Mouse (Mus musculus) kidney, postnatal 14 days (tissue): Measurements from ENCODE around the gene Pkp3.
"Not testable (repeated sequence)": the region's sequence is repeated elsewhere in the genome, so short reads cannot be mapped to it uniquely, and the experiment has no call there.

Experiments
- DNase-seq: peaks from one replicate; pipeline ENCODE4 v3.0.0; 2022; ENCODE audit warnings: mixed read lengths

The Pkp3 gene

DNA sequence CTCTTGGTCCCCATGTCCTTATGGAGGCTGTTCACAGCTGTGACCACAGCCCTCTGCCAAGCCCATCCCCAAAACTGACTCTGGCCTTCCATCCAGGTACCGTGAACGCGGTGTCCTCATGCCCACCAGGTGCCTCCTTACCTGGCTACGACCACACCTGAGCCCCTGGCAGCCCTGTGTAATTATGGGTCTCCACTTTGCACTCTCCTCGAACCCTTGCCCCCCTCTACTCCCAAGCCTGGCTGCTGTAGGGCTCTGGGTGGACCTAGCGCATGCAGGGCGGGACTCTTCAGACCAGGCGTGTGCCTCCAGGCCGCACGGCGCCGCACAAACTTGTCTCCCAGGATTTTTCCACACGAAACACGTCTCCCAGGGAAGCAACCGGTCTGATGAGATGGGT is at the start of gene Pkp3:
Pkp3 (plus strand) TSS at position 378 of the 400 bp plus-strand sequence.
- DNase-seq, result no peak

DNA sequence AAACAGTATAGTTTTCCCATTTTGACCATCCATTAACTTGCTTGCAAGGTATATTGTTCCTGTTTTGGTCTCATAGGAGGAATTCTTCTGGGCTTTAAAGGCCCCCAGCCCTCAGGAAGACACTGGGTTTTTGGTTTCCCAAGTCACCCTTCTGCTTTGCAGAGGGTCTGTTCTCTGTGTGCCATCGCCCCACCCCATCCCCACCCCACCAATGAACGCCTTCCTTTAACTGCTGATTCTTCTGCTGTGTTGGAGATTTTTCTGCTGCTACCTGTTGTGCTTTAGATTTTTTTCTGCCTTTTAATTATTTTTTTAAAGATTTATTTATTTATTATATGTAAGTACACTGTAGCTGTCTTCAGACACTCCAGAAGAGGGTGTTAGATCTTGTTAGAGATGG is 49.2 kb upstream of the Pkp3 start, which contains the start of gene Gm17387:
Gm17387 (plus strand) TSS at position 301 of the 400 bp plus-strand sequence.
- DNase-seq, result no peak

DNA sequence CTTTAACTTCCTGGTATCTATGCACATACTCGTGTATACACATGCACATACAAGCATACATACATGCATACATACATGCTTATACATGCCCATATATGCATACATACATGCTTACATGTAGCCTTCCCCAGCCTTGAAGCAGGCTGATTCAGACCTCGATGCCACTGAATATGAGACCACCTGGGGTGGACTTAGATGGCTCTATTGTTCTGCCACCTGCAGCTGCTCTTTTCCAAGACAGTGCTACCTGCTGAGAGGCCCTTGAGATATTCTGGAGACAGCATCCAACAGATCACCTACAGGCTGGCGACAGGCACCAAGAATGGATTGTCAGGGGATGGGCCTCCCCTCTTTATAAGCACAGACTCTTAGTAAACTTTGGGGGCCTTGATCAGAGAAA is 47.6 kb upstream of the Pkp3 start:
- no peak for DNase-seq

DNA sequence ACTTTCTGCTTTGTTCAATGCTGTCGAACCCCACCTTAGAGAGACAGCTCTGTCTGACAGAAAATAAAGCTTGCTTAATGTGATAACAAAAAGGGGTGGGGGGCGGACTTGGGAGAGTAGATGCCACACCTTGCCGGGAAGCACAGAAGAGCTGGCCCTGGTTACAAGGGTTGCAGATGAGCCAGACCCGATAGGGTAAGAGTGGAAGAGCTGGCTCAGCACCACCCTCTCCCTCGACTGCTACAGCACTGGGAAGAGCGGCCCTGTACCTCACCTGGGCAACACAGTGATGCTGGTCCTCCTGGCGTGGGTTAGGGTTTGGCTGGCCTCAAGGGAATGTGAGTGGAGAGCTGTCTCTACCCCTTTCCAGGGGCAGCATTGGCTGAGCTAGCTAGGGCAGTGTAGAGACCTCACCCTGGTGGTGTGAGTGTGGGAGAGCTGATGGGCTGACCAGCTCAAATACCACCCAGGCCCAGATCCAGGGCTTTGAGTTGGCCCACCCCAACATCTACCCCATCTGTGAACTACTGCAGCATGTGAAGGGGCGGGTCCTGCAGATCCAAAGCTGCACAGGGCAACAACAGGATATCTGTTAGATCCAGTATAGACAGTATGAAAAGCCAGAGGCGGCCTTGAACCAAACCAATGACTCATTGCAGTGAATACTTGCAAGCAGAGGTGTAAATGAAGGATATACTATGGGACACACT is 45.4 kb upstream of the Pkp3 start:
- DNase-seq, result no peak

DNA sequence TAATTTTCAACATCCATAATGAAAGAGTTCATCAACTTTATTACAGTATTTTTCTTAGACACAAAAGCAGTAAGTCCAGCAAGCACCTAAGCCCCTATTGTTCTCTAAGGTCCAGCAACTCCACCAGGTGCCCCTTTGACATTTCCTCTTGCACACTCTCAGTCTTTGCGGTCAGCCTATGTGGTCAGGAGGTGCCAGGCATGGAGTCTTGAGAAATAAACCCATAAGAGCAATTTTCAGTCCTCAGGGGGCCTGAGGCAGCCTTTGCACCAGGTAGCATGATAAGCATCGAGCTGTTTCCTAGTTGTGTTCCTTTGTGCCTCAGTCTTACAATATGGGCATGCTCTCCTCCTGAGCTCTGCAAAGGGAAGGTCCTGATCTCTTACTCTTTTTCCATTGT is 41.4 kb upstream of the Pkp3 start:
- DNase-seq, result not testable (repeated sequence)

DNA sequence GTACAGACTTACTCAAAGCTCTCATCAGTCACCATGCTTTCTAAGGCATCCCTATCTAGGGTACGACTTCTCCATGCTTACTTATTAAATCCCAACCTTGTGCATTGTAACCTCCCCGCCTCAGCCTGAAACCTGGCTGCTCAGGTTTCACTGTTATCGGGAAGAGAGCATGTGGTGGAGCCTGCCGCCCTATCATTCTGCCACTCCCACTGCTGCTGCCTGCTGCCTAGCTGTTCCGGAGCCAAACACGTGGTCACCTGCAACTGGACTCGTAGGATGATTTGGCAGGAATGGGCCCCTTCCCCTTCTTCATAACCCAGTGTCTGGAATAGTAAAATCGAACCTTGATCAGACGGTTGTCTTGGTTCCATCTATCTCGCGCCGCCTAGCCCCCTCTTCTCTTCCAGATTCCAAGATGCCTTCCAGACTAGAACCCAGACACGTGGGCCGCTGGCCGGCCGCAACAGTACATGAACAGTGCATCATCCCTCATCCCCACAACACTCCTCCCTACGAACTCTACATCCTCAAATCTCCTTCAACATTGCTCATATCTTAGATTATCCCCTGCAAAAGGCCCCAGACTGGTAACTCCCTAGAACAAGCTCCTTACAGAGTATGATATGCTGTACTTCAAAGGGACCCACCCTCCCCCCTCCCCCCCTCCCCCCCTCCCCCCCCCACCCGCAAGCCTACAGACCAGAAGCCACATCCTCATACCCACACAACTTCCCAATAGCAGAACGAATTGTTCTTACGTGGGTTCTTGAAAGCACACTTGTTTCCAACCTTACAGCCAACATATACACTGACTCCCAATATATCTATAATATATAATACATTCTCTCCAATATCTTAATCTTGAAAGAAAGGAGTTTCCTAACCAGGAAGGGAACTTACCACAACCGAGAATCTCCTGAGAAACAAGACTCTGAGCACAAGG is 39.7 kb upstream of the Pkp3 start:
- no peak for DNase-seq

DNA sequence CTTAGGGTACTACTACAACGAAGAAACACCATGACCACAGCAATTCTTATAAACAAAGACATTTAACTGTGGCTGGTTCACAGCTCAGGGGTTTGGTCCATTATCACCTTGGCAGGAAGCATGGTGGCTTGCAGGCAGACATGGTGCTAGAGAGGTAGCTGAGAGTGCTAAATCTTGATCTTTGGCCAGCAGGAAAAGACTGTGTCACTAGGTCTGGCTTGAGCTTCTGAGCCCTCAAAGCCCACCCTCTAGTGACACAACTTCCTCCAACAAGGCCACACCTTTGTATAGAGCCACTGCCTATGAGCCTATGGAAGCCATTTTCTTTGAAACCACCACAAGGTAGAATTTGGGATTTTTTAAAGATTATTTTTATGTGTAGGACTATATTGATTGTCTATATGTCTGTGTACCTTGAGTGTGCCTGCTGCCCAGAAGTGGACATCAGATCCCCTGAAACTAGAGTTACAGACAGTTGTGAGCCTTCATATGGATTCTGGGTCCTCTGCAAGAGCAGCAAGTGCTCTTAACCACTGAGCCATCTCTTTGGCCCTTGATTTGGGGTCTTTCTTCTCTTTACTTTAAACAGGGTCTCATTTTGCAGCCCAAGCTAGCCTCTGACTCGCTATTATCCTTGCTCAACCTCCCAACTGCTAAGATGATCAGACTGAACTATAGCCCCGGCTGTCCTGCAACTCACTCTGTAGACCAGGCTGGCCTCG is 38.5 kb upstream of the Pkp3 start:
- no peak for DNase-seq

DNA sequence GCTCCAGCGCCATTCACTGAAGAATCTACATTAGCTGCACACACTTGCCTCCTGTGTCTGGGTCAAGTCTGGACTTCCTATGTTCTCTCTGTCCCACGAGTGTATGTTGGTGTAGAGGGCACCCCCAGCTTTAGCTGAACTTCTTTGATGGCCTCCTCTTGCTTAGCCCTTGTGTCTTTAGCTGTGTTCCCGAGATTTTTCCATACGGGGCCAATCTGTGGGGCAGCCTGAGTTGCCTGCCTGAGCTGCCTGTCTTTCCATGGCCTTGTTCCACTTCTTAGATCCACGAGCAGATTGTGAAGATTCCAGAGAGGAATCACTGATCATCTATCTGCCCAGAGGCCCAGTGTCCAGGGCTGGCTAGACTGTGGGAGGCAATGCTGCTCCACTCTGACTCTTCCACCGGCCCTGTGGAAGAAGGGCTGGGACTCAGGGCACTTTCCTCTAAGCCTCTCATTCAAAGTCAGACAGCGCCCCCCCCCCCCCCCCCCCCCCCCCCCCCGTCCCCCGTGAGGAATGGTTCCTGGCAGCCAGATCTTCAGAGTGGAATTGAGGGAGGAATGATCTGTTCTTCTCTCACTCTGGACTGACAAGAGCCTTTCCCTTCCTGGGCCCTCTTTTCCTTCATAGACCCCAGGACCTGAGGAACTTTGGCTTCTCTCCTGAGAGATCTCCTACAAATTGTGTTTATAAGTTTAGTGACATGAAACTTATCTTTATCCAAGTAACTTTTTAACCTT is 37.0 kb upstream of the Pkp3 start:
- DNase-seq, result peak; percentile 26

DNA sequence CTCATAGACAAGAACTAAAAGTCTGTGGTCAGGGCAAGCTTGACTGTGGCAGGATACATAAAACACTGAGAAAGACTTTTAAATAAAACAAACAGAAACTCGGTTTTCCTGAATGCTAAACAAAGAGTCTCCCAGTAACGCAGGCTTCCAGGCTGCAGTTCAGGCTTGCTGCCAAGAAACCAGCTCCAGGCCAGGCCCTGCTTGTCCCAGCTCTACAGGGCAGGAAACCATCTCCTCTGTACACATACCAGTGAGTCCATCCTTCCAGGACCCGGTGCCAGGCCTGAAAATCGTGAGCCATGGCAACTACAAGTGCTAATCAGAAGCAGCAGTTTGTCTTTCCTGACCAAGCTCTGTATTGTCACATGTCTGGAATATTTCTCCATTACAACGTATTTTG is 36.4 kb upstream of the Pkp3 start:
- peak; percentile 89 for DNase-seq

DNA sequence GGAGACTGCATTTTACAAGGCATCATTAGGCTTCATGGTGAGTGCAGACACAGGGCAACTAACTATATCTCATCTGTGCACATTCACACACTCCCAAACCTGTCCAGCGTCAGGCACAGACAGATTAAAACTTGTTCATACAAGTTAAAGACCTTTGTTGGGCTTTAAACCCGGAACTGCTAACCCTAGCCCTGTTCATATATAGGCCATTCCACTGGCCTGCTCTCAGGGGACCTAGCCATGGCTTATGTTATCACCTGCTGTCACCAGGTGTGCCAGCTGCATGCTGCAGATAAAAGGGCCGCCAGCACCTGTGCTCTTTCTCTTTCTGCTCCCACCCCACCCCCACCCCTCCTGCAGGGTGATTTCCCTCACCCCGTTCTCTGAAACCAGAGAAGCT is 35.5 kb upstream of the Pkp3 start:
- no peak for DNase-seq

DNA sequence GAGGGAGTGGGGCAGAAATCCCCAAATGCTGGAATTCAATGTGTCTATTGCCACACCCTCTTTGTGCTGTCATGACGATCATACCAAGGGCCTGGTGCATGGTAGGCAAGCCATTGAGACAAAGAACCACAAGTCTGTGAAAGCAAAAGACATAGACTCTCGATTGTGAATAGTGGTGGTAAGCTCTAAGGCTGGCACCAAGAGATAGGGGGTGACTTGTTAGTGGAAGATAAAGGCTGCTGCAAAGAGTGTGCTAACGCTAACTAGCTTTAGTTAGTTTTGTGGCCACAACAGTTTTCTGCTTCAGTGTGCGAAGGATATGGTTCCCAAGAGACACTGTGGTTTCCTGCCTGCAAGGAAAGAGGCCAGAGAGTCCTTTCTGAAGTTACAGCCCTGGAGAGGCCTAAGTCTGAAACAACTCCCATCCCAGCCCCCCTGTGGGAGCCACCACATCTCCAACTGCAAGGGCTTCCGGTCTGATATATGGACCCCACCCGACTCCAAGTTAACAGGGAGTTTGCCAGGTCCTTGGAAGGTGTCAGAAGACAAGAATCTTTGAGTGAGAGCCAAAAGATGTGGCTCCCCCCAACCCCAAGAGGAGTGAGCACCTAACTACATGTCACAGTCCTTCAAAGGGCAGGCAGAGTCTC is 31.0 kb upstream of the Pkp3 start:
- DNase-seq, result peak; percentile 61

DNA sequence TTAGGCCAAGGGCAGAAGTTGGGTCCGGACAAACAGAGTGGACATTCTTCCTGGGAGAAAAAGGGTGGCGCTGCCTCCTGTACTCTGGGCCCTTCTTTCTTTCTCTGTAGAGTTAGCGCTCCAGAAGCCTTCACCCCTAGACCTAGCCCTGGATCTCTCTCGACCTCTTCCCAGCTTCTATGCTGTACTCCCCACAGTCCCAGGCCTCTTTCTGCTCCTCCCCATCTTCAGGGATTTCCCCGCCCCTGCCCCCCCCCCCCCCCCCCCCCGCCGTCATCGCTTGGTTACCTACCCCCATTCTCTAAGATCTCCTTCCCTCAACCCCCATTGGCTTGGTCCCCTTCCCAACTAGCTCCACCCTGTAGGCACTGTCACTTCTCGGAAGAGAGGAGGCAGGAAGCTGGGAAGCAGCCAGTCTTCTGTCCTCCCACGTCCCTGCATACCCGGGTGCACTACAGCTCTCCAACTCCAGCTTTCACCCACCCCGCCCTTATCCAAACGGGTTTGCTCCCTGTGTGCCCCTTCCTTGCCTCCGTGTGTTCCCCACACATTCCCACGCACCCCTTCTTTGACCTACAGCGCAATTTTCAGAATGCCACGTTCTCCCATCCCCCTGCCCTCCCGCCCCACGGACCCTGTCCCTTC is 30.3 kb upstream of the Pkp3 start:
- DNase-seq, result peak; percentile 86

DNA sequence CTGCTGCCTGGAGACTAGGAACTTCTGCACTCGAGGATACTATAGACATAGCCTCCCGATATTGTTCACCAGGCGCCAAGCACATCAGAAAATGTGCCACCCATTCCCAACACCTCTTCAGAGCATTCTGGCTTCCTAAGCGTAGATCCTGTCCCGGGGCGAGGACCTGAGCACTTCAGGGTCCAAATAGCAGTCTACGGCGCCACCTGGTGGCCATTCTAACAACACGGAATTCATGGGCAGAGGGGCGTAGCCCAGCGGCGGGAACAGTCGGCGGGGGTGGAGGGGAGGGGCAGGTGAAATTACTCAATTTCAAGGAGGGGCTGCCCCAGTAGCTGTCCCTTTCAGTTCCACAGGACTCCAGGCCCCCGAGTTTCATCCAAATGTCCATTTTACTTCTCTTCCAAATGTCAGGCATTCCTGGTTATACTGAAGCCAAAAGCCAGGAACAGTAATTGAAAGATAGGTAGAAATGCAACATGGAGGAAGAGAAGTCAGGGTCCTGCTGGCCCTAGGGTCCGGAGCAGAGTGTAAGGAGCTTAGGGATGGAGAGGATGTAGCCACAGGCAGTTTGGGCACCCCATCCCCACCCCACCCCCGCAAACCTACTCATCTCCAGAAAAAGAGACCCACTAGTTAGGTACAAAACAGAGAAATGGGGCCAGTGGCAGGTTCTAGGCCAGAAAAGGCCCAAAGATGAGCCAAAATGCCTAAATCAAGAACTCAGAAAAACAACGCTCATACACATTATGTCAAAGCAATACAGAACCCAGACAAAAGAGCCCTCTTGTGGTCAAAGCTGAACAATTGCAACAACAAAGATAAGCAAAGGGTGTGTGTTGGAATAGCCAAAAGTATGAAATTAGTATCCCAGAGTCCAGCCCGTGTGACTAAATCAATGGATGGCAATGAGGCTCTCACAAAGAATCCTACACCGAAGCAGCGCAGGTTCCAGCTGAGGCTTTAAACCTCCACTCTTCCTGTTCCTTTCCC is 29.5 kb upstream of the Pkp3 start:
- DNase-seq, result peak; percentile 94

DNA sequence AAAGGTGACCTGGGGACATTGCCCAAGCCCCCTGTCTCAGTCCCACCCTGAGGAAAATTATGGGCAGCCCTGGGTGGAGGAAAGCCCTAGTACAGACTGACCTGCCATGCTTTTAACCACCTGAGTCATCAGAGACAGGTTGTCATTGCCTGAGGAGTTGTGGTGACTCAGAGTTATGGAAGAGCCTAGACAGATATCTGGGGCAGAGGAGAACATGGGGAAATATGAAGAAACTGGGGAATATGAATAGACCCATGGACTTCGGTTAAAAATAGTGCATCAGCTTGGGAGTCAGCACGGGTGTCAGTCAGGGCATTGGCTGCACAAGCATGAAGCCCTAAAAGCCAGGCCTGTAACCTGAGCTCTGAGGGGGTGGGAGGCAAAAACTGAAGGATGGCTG is 28.7 kb upstream of the Pkp3 start:
- DNase-seq, result no peak

DNA sequence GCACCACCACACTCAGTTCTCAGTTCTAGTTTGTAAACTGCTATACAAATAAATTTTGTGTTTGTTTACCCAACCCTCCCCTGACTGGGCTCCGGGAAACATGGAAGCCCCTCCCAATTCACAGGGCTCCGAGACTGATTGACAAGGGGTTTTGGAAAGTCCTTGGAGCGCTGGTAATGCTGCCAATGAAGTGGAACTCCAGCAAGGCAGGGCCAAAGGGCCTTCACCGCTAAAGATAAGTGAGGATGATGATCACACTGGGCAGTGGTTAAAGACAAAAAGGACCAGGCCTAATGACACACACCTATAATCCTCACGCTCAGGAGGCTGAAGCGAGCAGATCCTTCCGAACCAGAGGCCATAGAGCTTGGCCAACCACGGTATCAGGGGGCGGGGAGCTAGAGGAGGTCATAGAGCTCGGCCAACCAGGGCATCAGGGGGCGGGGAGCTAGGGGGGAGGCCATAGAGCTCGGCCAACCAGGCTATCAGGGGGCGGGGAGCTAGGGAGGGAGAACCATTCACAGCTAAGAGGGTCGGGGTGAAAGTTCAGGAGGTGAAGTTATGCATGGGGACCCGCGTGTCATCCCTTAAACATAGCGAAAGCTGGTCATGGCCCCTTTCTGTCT is 26.8 kb upstream of the Pkp3 start:
- DNase-seq, result no peak

DNA sequence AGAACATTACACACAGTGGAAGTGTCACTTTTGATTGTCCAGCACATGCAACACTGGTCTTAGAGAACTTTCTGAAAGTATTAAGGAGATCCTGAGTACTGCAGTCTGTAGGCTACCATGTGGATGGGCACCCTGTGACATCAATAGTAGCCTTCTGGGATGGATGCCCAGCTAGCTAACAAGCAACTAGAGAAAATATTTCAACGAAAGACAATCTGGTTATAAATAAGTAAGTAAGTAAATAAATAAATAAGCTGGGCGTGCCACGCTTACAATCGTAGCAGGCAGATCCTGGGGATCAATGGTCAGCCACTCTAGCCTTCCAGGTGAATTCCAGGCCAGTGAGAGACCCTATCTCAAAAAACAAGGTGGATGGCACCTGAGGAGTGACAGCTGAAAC is 26.0 kb upstream of the Pkp3 start:
- DNase-seq, result no peak

DNA sequence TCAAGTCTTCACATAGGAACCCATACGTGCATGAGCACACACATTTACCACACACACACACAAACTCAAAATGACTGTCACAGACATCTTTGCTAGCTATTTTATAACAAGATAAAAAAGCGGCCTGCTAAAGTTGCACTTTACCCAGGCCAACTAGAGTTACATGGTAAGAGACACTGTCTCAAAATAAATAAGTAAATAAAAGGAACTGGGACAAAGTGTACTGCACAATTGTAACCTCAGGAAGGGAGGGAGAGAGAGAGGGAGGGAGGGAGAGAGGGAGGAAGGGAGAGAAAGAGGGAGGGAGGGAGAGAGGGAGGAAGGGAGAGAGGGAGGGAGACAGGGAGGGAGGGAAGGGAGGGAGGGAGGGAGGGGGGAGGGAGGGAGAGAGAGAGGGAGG is 25.6 kb upstream of the Pkp3 start:
- DNase-seq, result no peak

DNA sequence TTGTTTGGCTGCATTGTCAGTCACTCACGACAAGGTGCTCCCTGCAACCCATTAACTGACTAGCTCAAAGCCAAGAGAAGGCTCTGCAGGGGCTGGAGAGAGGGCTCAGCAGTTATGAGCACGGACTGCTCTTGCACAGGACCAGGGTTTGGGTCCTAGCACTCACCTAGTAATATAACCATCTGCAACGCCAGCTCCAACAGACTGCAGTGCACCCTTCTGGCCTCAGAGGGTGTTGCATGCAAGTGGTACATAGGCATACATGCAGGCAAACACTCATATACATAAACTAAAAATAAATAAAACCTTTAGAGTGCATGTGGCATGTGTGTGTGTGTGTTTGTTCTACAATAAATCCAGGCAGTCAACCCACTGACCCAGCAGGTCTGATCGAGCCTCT is 22.2 kb upstream of the Pkp3 start:
- DNase-seq, result no peak

DNA sequence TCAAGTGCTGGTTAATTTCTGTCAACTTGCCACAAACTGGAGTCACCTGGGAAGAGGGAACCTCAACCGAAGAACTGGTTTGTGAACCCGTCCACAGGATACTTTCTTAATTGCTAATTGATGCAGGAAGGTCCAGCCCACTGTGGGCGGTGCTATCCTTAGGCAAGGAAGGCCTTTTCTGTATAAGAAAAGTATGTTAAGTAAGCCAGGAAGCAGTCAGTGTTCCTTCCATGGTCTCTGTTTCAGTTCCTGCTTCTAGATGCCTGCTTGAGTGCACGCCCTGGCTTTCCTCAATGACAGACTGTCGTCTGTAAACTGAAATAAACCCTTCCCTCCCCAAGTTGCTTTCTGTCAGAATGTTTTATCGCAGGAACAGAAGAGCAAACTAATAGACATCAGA is 21.0 kb upstream of the Pkp3 start:
- no peak for DNase-seq

DNA sequence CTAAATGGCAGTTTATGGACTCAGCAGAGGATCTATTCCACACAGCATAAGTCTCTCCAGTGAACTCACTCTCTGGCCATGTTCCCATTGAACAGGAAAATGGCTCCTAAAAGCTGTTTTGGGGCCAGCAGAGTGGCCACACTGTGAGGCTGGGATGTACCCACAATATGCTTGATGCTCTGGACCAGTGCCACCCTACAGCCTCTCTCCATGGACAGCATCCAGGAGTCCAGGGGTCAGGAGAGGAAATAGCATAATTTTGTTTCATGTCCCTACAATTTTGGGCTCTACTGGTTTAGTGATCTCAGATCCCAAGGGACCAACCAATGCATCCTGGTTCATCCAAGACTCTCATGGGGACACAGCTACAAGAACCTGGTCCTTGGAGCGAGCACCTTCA is 20.5 kb upstream of the Pkp3 start:
- no peak for DNase-seq
